Mouse (Mus musculus): ENCODE measurements at regions not wholly inside any gene's neighbourhood (a gene's known extent, or its start where the extent isn't known, plus 50 kb on each side); places are given as distances from the start of the nearest gene placed in this dataset.

GRCm38 (mm10) chr10:38059050-38059449, 762.5 kb downstream of the Rfpl4b start:
- no peaks in the 10 kb centered on the region for H3K27me3 ChIP-seq (replicated peaks; ENCODE audit: control insufficient read depth, insufficient read depth, low read length)
- no peak for ATAC-seq
- H3K4me3 ChIP-seq (ENCODE audit: low read length): no peak overlapping the region
- H3K9me3 ChIP-seq (ENCODE audit: control insufficient read depth, low read length): 0 out of 2 replicates have a peak, but pooled peaks cover 2% of the 10 kb centered on the region
- H3K4me1 ChIP-seq (ENCODE audit: control insufficient read depth, insufficient read depth, low read length): no peaks in the 10 kb centered on the region
- no peak overlapping the region for H3K9ac ChIP-seq (ENCODE audit: low read depth, low read length)
- no peaks in the 10 kb centered on the region for H3K36me3 ChIP-seq (ENCODE audit: control insufficient read depth, insufficient read depth, low read length)
- no peak overlapping the region for H3K27ac ChIP-seq (ENCODE audit: low read length)
- WGBS: 88% methylated on average over 8 of the region's 8 CpGs
- no peak overlapping the region for H3K4me2 ChIP-seq (ENCODE audit: low read depth, low read length)

GRCm38 (mm10) chr10:38010452-38010851, 811.1 kb downstream of the Rfpl4b start:
- Histone ChIP-seq H3K27ac (ENCODE audit: low read length) (no peak overlapping the region), H3K27me3 (replicated peaks; ENCODE audit: control insufficient read depth, insufficient read depth, low read length) (no peaks in the 10 kb centered on the region), H3K36me3 (ENCODE audit: control insufficient read depth, insufficient read depth, low read length) (no peaks in the 10 kb centered on the region), H3K4me1 (ENCODE audit: control insufficient read depth, insufficient read depth, low read length) (no peaks in the 10 kb centered on the region), H3K4me2 (ENCODE audit: low read depth, low read length) (no peak overlapping the region), H3K9me3 (ENCODE audit: control insufficient read depth, low read length) (no peaks in the 10 kb centered on the region), H3K4me3 (ENCODE audit: low read length) (no peak overlapping the region), H3K9ac (ENCODE audit: low read depth, low read length) (no peak overlapping the region)
- WGBS: 78% methylated on average over 2 of the region's 2 CpGs
- ATAC-seq: no peak

- Histone ChIP-seq H3K4me1 (ENCODE audit: control insufficient read depth, insufficient read depth, low read length) (no peaks in the 10 kb centered on the region), H3K9me3 (ENCODE audit: control insufficient read depth, low read length) (no peaks in the 10 kb centered on the region), H3K4me2 (ENCODE audit: low read depth, low read length) (no peak overlapping the region), H3K4me3 (ENCODE audit: low read length) (no peak overlapping the region), H3K9ac (ENCODE audit: low read depth, low read length) (no peak overlapping the region), H3K27ac (ENCODE audit: low read length) (no peak overlapping the region), H3K36me3 (ENCODE audit: control insufficient read depth, insufficient read depth, low read length) (no peaks in the 10 kb centered on the region), H3K27me3 (replicated peaks; ENCODE audit: control insufficient read depth, insufficient read depth, low read length) (no peaks in the 10 kb centered on the region)
- ATAC-seq: no peak
Measured at GRCm38 (mm10) chr10:37995691-37996445, 825.7 kb downstream of the Rfpl4b start.

GRCm38 (mm10) chr10:37988297-37989263, 833.0 kb downstream of the Rfpl4b start:
- no peaks in the 10 kb centered on the region for H3K9me3 ChIP-seq (ENCODE audit: control insufficient read depth, low read length)
- WGBS: 50% methylated on average over 11 of the region's 11 CpGs
- H3K27ac ChIP-seq (ENCODE audit: low read length): no peak overlapping the region
- H3K4me1 ChIP-seq (ENCODE audit: control insufficient read depth, insufficient read depth, low read length): no peaks in the 10 kb centered on the region
- H3K4me3 ChIP-seq (ENCODE audit: low read length): no peak overlapping the region
- H3K9ac ChIP-seq (ENCODE audit: low read depth, low read length): no peak overlapping the region
- ATAC-seq: no peak
- no peaks in the 10 kb centered on the region for H3K27me3 ChIP-seq (replicated peaks; ENCODE audit: control insufficient read depth, insufficient read depth, low read length)
- H3K4me2 ChIP-seq (ENCODE audit: low read depth, low read length): no peak overlapping the region
- H3K36me3 ChIP-seq (ENCODE audit: control insufficient read depth, insufficient read depth, low read length): no peaks in the 10 kb centered on the region

GRCm38 (mm10) chr10:37978899-37979539, 840.3 kb upstream of the Marcks start:
- H3K27ac ChIP-seq (ENCODE audit: low read length): no peak overlapping the region
- 55% methylated on average over 3 of the region's 3 CpGs for WGBS
- no peaks in the 10 kb centered on the region for H3K9me3 ChIP-seq (ENCODE audit: control insufficient read depth, low read length)
- H3K27me3 ChIP-seq (replicated peaks; ENCODE audit: control insufficient read depth, insufficient read depth, low read length): no peaks in the 10 kb centered on the region
- H3K4me2 ChIP-seq (ENCODE audit: low read depth, low read length): no peak overlapping the region
- no peaks in the 10 kb centered on the region for H3K36me3 ChIP-seq (ENCODE audit: control insufficient read depth, insufficient read depth, low read length)
- no peak overlapping the region for H3K4me3 ChIP-seq (ENCODE audit: low read length)
- ATAC-seq: no peak
- no peaks in the 10 kb centered on the region for H3K4me1 ChIP-seq (ENCODE audit: control insufficient read depth, insufficient read depth, low read length)
- H3K9ac ChIP-seq (ENCODE audit: low read depth, low read length): no peak overlapping the region

GRCm38 (mm10) chr10:37960051-37960450, 821.3 kb upstream of the Marcks start:
- Histone ChIP-seq H3K4me2 (ENCODE audit: low read depth, low read length) (no peak overlapping the region), H3K9ac (ENCODE audit: low read depth, low read length) (no peak overlapping the region), H3K36me3 (ENCODE audit: control insufficient read depth, insufficient read depth, low read length) (no peaks in the 10 kb centered on the region), H3K4me3 (ENCODE audit: low read length) (no peak overlapping the region), H3K9me3 (ENCODE audit: control insufficient read depth, low read length) (no peaks in the 10 kb centered on the region), H3K27ac (ENCODE audit: low read length) (no peak overlapping the region), H3K27me3 (replicated peaks; ENCODE audit: control insufficient read depth, insufficient read depth, low read length) (no peaks in the 10 kb centered on the region), H3K4me1 (ENCODE audit: control insufficient read depth, insufficient read depth, low read length) (no peaks in the 10 kb centered on the region)
- no peak for ATAC-seq

- ATAC-seq: no peak
- no peak overlapping the region for H3K4me2 ChIP-seq (ENCODE audit: low read depth, low read length)
- 71% methylated on average over 2 of the region's 2 CpGs for WGBS
- no peaks in the 10 kb centered on the region for H3K36me3 ChIP-seq (ENCODE audit: control insufficient read depth, insufficient read depth, low read length)
- no peaks in the 10 kb centered on the region for H3K9me3 ChIP-seq (ENCODE audit: control insufficient read depth, low read length)
- H3K27ac ChIP-seq (ENCODE audit: low read length): no peak overlapping the region
- no peaks in the 10 kb centered on the region for H3K4me1 ChIP-seq (ENCODE audit: control insufficient read depth, insufficient read depth, low read length)
- no peak overlapping the region for H3K9ac ChIP-seq (ENCODE audit: low read depth, low read length)
- H3K4me3 ChIP-seq (ENCODE audit: low read length): no peak overlapping the region
- H3K27me3 ChIP-seq (replicated peaks; ENCODE audit: control insufficient read depth, insufficient read depth, low read length): no peaks in the 10 kb centered on the region
Measured at GRCm38 (mm10) chr10:37914780-37915179, 776.1 kb upstream of the Marcks start.

- no peaks in the 10 kb centered on the region for H3K4me1 ChIP-seq (ENCODE audit: control insufficient read depth, insufficient read depth, low read length)
- no peak overlapping the region for H3K4me2 ChIP-seq (ENCODE audit: low read depth, low read length)
- no peak for ATAC-seq
- H3K36me3 ChIP-seq (ENCODE audit: control insufficient read depth, insufficient read depth, low read length): no peaks in the 10 kb centered on the region
- no peak overlapping the region for H3K4me3 ChIP-seq (ENCODE audit: low read length)
- no peak overlapping the region for H3K27ac ChIP-seq (ENCODE audit: low read length)
- no peaks in the 10 kb centered on the region for H3K27me3 ChIP-seq (replicated peaks; ENCODE audit: control insufficient read depth, insufficient read depth, low read length)
- H3K9ac ChIP-seq (ENCODE audit: low read depth, low read length): no peak overlapping the region
- no peaks in the 10 kb centered on the region for H3K9me3 ChIP-seq (ENCODE audit: control insufficient read depth, low read length)
Measured at GRCm38 (mm10) chr10:37911669-37912068, 772.9 kb upstream of the Marcks start.

- Histone ChIP-seq H3K36me3 (ENCODE audit: control insufficient read depth, insufficient read depth, low read length) (no peaks in the 10 kb centered on the region), H3K4me3 (ENCODE audit: low read length) (no peak overlapping the region), H3K4me1 (ENCODE audit: control insufficient read depth, insufficient read depth, low read length) (no peaks in the 10 kb centered on the region), H3K27ac (ENCODE audit: low read length) (no peak overlapping the region), H3K9ac (ENCODE audit: low read depth, low read length) (no peak overlapping the region), H3K9me3 (ENCODE audit: control insufficient read depth, low read length) (no peaks in the 10 kb centered on the region), H3K4me2 (ENCODE audit: low read depth, low read length) (no peak overlapping the region), H3K27me3 (replicated peaks; ENCODE audit: control insufficient read depth, insufficient read depth, low read length) (no peaks in the 10 kb centered on the region)
- ATAC-seq: no peak
- 71% methylated on average over 2 of the region's 2 CpGs for WGBS
Measured at GRCm38 (mm10) chr10:37908276-37908675, 769.6 kb upstream of the Marcks start.

Measured in intestine, embryonic 16.5 days (tissue).